Mouse (Mus musculus) inflammation-experienced regulatory T-cells, adult 6 months (primary cell): ENCODE data around the gene Ppp3ca. TPM values are rescaled to one million over a fixed set of nuclear protein-coding genes. Genes with fewer than 3 reads are reported as not detected.

Experiments
- ATAC-seq: one replicate; pipeline ENCODE4 v1.8.0; 2017
- polyA plus RNA-seq, 3 experiments: library from polyadenylated mRNA; unstranded; fragments of 100-300 nt; shearing (Covaris generic); gene quantifications; one replicate each; pipeline ENCODE4 v1.2.1; 2017

The Ppp3ca gene
- polyA plus RNA-seq, 3 experiments from 2014 or later: 12.9 to 20.0 (median 19.0) TPM

DNA sequence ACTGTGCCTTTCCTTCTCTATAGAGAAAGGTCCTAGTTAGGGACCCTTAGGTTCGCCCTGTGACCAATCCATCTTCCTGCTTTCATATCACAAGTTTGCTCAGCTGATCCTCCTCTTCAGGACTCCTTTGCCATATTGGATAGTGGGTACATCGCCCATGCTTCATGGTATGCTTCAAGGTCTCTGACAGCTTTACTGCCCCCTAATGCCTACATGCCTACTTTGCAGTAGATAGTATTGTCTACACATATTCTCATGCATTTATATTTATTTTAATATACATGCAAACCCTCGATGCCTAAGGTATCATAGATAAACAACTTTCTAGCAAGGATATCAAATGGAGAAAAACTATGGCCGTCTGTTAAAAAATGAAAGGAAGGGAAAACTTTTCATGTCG is 193.2 kb downstream of the Ppp3ca start:
- ATAC-seq: no peak

DNA sequence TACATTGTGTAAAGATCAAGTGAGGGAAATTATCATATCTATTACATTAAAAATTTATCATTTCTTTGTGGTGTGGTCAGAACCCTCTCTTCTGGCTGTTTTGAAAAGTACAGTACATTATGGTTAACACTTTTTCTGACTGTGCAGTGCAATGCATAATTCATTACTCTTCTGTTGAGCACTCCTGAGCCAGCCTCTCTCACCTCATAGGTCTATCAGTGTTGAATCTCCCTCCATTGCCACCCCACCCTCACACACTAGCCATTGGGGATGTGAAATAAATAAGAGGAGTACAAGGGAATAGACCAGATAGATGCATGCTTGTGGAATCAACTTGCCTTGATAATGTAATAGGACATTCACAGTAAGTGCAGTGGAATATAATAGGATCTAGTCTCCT is 194.4 kb downstream of the Ppp3ca start:
- ATAC-seq: no peak

DNA sequence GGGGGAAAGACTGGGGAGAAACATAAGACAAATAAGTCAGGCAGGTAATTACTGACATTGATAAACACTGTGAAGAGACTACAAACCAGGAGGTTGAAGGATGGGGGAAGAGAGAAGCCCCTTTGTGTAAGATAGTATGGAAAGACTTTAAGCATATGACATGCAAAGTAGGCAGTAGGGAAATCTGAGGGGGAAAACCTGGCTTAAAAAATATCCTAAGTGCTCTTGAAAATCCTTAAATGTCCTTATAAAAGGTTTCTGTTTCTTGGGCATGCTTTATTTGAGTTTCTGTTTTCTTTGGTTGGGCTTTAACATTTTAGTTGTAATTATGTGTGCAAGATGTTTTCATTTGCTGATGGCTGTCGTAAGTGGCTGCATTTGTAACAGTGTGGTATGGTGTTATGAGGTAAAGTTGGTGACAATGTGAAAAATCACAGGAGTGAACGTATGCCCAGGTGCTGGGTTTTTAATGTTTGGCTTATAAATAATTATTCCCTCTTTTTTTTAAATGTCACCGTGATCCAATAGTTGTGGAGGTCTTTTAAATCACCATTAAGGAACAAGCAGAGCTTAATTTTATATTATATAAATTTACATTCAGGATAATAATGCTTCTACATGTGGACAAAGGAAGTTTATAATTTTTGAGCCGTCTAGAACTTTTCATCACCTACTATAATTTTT is 195.4 kb downstream of the Ppp3ca start:
- no peak for ATAC-seq

DNA sequence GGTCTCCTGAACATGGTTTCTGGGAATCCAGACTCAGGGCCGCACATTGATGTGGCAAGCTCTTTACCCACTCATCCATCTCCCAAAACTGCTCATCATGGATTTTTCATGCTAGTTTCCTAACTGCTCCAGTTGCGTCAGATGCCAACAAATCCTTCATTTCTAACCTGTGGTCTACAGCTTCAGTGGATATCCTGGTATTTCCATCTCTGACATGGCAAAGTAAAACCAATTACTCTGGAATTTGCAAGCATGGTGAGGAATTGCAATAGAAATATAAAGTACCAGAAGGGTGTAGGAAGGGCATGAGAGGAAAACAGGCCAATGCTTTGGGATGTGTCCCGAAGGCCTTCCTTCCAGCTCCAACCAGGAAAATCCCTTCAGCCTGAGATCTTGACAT is 196.2 kb downstream of the Ppp3ca start:
- no peak for ATAC-seq

- no peak for ATAC-seq
These were observed 196.6 kb downstream of the Ppp3ca start for GRCm38 (mm10) chr3:136866571-136866970.

DNA sequence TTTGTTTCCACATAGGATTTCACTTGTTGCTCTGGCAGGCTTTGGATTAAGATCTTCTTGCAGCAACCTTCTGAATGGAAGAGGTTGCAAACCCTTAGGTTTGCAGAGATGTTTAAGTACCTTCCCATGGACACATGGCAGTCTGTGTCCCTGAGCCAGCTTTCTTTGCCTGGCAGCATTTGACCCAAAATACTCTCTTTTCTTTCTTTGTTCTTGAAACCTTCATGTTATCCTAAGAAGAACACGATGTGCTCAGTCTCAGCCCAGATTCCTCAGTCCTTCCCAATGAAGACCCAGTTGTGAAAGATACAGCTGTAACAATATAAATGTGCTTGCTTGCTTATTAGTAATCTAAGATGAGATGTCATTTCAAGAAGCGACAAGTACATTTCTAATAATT is 197.4 kb downstream of the Ppp3ca start:
- ATAC-seq: no peak

- ATAC-seq: no peak
These were observed 202.0 kb downstream of the Ppp3ca start for GRCm38 (mm10) chr3:136871772-136872532.

- no peak for ATAC-seq
These were observed 202.7 kb downstream of the Ppp3ca start for GRCm38 (mm10) chr3:136872533-136873095.

DNA sequence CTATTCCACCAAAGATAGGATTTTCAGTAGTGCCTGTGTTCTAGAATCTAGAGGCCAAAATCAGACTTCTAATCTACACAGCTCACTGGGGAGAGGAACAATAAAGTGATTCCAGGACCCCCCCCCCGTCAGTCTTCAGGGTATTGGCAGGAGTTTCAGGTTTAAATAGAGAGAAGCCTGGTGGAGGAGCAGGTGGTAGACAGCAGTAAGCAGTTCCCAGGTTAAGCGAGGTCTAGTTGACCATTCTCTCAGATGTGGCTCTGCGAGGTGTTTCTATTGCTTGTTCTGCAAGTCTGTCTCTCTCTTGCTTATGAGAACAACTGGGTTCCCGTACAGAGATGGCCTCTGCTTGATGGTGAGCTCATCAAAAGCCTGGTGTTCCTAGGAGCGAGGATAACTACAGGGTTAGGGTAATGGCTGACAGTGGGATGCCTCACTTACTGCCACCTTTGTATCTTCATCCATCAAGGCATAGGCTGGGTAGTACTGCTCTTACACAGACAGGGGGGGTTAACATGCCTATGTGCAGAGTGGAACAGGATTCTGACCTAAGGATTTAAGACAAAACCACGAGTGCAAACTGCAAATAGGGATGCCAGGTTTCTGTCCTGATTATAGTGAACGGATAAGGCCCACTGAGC is 204.0 kb downstream of the Ppp3ca start:
- ATAC-seq: no peak

GRCm38 (mm10) chr3:136874566-136874965 is 204.6 kb downstream of the Ppp3ca start:
- no peak for ATAC-seq

GRCm38 (mm10) chr3:136887741-136888140 is 217.8 kb downstream of the Ppp3ca start:
- ATAC-seq: no peak

- ATAC-seq: no peak
These were observed 222.2 kb downstream of the Ppp3ca start for GRCm38 (mm10) chr3:136892140-136892539.

DNA sequence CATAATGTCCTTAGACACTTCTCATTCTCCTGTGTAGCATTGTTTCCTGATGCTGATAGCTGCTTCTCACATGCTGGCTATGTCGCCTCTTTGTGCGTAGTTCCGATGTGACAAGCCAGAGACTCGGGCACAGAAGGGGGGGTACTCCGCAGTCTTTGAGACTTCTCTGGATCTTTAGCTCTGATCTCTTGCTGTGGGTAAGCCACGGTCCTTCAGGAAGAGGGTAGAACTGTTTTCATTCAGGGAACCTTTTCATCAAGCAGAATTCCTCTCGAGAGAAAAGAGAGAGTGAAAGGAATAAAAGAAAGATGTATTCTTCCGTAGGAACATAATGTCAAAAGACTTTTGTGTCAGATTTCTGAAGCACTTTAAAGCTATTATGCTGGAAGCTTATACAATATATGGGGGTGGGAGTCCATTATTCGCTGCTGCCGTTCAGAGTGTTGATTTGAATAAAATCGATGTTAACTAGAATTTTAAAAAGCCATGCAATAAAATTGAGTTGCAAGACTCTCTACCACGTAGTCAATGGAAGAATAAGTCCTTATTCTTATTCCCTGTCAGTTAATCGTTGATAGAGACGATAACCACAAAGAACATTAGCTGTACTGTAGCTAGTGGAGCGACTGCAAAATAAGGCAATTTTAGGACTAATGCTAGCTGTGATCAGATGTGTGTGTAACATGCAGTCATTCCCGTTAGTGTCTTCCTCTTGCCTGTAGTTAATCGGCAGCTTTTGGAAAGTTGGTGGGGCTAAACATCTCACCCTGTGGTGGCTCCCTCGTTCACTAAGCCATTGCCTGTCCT is 223.9 kb downstream of the Ppp3ca start:
- no peak for ATAC-seq

DNA sequence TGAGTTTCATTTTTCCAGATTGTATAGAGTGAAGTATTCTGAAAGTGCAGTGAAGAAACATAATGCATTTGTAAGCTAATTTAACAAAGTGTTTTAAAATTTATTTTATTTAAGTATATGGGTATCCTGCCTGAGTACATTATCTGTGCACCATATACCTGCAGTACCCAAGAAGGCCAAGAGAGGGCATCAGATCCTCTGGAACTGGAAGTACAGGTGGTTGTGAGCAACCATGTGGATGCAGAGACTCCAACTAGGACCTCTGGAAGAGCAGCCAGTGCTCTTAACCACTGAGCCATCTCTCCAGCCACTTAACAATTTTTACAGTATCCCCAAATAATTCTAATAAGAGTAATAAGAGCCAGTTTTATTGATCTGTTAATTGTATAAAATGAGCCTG is 225.6 kb downstream of the Ppp3ca start:
- peak; percentile 65 for ATAC-seq

GRCm38 (mm10) chr3:136896276-136896675 is 226.4 kb downstream of the Ppp3ca start:
- no peak for ATAC-seq

DNA sequence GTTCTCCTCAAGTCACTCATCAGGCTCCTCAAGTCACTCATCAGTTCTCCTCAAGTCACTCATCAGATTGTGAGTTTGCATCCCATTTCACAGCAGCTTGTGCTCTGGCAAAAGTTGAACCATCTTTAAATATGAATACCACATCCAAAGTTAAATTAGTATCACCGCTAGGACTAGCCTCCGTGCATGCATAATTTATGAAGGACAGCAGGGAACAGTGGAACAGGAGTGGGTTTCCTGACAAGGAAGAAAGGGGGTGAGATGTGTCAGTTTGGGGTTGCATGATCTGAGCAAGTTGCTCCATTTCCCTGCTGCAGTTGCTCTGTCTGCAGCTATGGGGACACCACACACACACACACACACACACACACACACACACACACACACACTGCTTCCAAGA is 229.8 kb downstream of the Ppp3ca start:
- ATAC-seq: no peak

- no peak for ATAC-seq
These were observed 231.1 kb downstream of the Ppp3ca start for GRCm38 (mm10) chr3:136900986-136901385.

- ATAC-seq: no peak
These were observed 232.9 kb downstream of the Ppp3ca start for GRCm38 (mm10) chr3:136902776-136903175.

- ATAC-seq: peak; percentile 61
These were observed 235.7 kb downstream of the Ppp3ca start for GRCm38 (mm10) chr3:136905577-136905976.

DNA sequence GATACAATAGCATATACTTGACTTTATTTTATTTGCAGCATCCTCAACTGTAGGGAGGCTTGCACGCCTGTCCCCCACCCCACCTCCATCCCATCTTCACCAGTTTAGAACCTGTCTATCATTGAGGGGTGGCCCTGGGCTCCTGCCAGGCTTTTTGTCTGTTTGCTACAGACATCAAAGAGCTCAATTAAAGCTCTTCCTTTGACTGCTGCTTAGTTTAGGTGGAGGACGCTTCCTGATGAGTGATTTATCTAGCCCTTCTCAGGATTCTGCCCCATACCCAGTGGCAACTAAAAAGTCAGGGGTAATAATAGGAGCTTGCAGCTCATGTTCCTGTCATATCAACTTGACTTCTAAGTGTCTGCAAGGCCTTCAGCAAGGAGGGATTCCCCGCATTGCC is 239.6 kb downstream of the Ppp3ca start:
- ATAC-seq: no peak

DNA sequence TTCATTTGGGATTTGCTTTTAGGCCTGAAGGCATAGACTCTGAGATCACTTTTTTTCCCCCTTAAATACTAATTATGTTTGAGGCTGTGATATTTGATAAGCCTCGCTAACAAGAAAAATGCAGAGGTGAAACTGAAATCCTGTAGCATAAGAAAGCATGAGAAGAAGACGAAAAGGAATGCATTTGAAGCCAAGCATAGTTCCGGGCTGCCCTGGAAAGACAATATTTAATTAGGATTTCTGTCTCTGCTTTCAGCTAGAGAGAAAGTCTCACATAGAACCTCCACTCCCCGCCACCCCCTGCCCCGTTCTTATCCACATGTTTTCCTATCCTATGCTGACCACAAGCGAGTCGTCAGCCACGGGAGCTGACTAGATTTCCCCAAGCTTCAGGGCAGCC is 241.4 kb downstream of the Ppp3ca start:
- no peak for ATAC-seq

GRCm38 (mm10) chr3:136917080-136917479 is 247.2 kb downstream of the Ppp3ca start:
- no peak for ATAC-seq

GRCm38 (mm10) chr3:136933071-136933470 is 263.1 kb downstream of the Ppp3ca start:
- ATAC-seq: no peak
